Mouse (Mus musculus): ENCODE results near the gene Gm20388.

DNA sequence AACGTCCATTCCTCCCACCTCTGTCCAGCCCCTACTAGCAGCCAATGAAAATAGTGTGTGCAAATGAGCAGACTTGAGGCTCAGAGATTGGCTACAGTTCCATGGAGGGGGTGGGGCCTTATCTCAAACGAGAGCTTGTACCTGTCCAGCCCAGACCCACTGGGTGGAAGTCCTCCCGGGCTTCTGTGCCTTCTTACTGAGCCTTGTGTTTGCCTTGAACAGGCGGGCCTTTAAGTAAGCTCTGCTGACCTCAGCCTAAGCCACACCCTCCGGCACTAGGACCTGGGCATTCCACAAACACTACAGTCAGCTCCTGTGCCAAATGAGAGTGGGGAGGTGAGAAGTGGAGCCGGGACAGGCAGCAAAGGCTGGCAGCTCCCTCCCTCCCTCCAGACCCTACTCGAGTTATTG is 2383.6 kb downstream of the Gm20388 start:
- TF ChIP-seq CTCF (IDR thresholded peaks at IDR 0.05; ENCODE audit: low read depth, low read length) (no peak), GATA1 (IDR thresholded peaks at IDR 0.05; ENCODE audit: borderline replicate concordance, low read length) (no peak), TAL1 (conservative IDR thresholded peaks at IDR 0.05; ENCODE audit: low read depth, low read length) (no peak), POLR2AphosphoS5 (IDR thresholded peaks at IDR 0.05; ENCODE audit: insufficient replicate concordance, low read depth, low read length) (no peak)

All from G1E (cell line).